Mouse (Mus musculus) activated CD4-positive, CD25-positive, alpha-beta regulatory T cell (primary cell): ENCODE data around the gene Atpif1. TPM values are rescaled to one million over a fixed set of nuclear protein-coding genes. Genes with fewer than 3 reads are reported as not detected.

Experiments used
- polyA plus RNA-seq, 2 experiments: library from polyadenylated mRNA; unstranded; fragments of 100-300 nt; shearing (Covaris generic); gene quantifications; one replicate each; pipeline ENCODE4 v1.2.1; 2017

Gene Atpif1
- 100 to 1,000 TPM; 201 to 250 TPM for polyA plus RNA-seq

DNA sequence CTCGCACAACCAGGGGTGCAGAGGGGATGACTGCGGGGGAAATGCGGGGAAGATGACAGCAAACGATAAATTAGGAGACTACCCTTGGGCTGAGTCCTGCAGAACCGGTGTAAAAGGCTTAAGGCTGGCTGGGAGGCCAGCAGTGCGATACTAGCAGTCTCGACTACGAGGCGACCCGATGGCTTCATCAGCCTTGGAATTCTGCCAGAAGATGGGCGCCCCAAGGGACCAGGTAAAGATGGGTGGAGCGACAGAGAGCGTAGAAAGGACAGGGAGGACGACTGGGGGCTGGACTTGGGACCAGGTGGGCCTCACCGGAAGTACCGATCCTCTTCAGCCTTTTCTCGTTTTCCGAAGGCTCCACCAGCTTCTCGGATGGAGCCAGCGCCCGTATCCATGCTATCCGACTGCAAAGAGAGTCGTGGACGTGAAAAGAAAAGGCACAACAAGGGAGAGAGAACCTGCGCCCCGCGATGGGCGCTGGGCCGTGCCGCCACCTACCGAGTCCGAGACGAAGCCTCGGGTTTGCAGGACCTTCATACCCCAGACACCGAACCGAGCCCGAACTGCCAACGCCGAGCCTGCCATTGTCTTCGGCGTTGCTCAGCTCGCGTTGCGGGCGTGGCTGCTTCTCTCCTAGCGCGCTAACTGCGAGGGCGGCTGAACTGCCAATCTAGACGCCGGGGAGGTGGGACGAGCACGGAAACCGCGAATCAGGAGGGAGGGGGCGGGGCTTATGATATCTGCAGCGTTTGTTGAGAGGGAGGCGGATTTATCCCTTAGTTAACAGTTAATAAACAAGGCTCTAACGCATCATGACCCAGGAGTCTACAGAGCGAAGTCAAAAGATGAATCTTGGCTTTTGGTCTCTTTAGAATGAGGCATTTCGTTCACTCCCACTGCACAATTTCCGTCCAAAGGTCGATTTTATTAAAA lies at the start of gene Atpif1:
Gene Atpif1 (minus strand): TSS at position 679 of the 936 bp plus-strand sequence.

DNA sequence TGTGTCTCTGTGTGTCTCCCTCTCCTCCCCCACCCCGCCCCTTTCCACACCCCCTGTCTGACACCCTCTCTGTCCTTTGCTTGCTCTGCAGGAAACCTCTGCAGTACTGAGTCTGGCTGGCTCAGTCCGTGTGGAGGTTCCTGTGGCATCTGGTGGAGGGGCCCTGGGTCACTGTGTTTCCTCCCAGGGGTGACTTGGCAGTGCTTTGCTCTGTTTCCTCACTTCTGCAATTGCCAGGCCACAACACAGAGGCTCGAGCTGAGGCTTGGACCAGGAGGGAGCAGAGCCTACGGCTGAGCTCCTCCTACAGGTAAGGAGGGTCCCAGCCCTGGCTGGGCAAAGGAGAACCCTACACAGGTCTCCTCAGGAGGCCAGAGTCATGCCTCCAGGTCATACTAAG lies 30.5 kb upstream of the Atpif1 start, which contains the start of gene Ptafr:
Gene Ptafr (plus strand): TSS at position 103 of the 400 bp plus-strand sequence.

GRCm38 (mm10) chr4:132535406-132536121 lies 2.1 kb upstream of the Atpif1 start, which contains the start of gene Dnajc8:
Dnajc8 (plus strand) TSS chr4:132535550.

GRCm38 (mm10) chr4:132510352-132510798 lies 23.1 kb downstream of the Atpif1 start, which contains the start of gene Sesn2:
Sesn2 (minus strand) TSS chr4:132510501.

Other genes with a start within 250 kb of the Atpif1 start
- 1 to 10 TPM in 1 of 2 experiments, not detected in 1; 1.1 TPM for gene Rab42, start 230.3 kb downstream of the Atpif1 start, polyA plus RNA-seq
- gene Trnau1ap, start 204.1 kb downstream of the Atpif1 start, polyA plus RNA-seq, result 10 to 100 TPM; 58.3 to 64.4 TPM
- gene Rcc1, start 180.1 kb downstream of the Atpif1 start, polyA plus RNA-seq, result 10 to 100 TPM; 29.3 to 33.4 TPM
- gene Phactr4, start 111.2 kb downstream of the Atpif1 start, polyA plus RNA-seq, result 1 to 10 TPM; 2.7 to 4.4 TPM
- gene Med18, start 69.7 kb downstream of the Atpif1 start, polyA plus RNA-seq, result 10 to 100 TPM; 20.6 to 21.7 TPM
- 10 to 100 TPM in 1 of 2 experiments, 1 to 10 TPM in 1; 3.0 to 13.9 TPM for gene Sesn2, start 23.2 kb downstream of the Atpif1 start, polyA plus RNA-seq
- gene Dnajc8, start 1.9 kb upstream of the Atpif1 start, polyA plus RNA-seq, result 100 to 1,000 TPM; 211 to 287 TPM
- 1 to 10 TPM in 1 of 2 experiments, under 1 TPM in 1; 0.23 to 1.5 TPM for gene Ptafr, start 30.4 kb upstream of the Atpif1 start, polyA plus RNA-seq
- 10 to 100 TPM; 23.2 to 39.6 TPM for gene Eya3, start 105.3 kb upstream of the Atpif1 start, polyA plus RNA-seq
- gene Xkr8, start 198.9 kb upstream of the Atpif1 start, polyA plus RNA-seq, result 1 to 10 TPM; 3.4 to 4.8 TPM
- 1 to 10 TPM; 4.3 to 5.4 TPM for gene Smpdl3b, start 223.6 kb upstream of the Atpif1 start, polyA plus RNA-seq
- 10 to 100 TPM; 69.5 to 84.9 TPM for gene Rpa2, start 234.7 kb upstream of the Atpif1 start, polyA plus RNA-seq